Mouse (Mus musculus) spleen, embryonic (tissue): ENCODE results near the gene Timp2.
"Not testable (repeated sequence)": the region's sequence is repeated elsewhere in the genome, so short reads cannot be mapped to it uniquely, and the experiment has no call there.

Source experiments
- CTCF ChIA-PET: fragments of 350-600 bp; sonication (Branson Sonifier 250); formaldehyde crosslinking; loops from one replicate; lab custom pipeline; 2022; lab: Charles Lee

The Timp2 gene

GRCm38 (mm10) chr11:118355640-118356039, at the start of gene Timp2:
Gene Timp2 (minus strand): TSS chr11:118355740.
- CTCF ChIA-PET = no interaction called here

- CTCF ChIA-PET = no interaction called here
Observed at GRCm38 (mm10) chr11:118405311-118405710, 49.8 kb upstream of the Timp2 start.

- CTCF ChIA-PET = interaction anchor here (0.7 kb wide), 1 partner anchor 99 kb away, joined by 3 read pairs; no protein-coding TSS in a partner anchor
Observed at GRCm38 (mm10) chr11:118403951-118404899, 48.7 kb upstream of the Timp2 start.

GRCm38 (mm10) chr11:118403183-118403582, 47.6 kb upstream of the Timp2 start:
- CTCF ChIA-PET = interaction anchor here (0.7 kb wide), 1 partner anchor 98 kb away, joined by 3 read pairs; no protein-coding TSS in a partner anchor

- CTCF ChIA-PET = no interaction called here
Observed at GRCm38 (mm10) chr11:118401760-118402280, 46.3 kb upstream of the Timp2 start, which contains the start of gene Lgals3bp. Gene Lgals3bp (minus strand): TSS chr11:118402092.

- CTCF ChIA-PET = no interaction called here
Observed at GRCm38 (mm10) chr11:118401195-118401594, 45.7 kb upstream of the Timp2 start.

- CTCF ChIA-PET = no interaction called here
Observed at GRCm38 (mm10) chr11:118400566-118400936, 45.0 kb upstream of the Timp2 start.

GRCm38 (mm10) chr11:118399891-118400565, 44.5 kb upstream of the Timp2 start:
- CTCF ChIA-PET = interaction anchor here (0.6 kb wide), 1 partner anchor 1023 kb away, joined by 3 read pairs; no protein-coding TSS in a partner anchor

GRCm38 (mm10) chr11:118397806-118398530, 42.4 kb upstream of the Timp2 start:
- CTCF ChIA-PET = no interaction called here

GRCm38 (mm10) chr11:118394538-118394937, 39.0 kb upstream of the Timp2 start:
- CTCF ChIA-PET = interaction anchor here (0.6 kb wide), 1 partner anchor 42 kb away, joined by 3 read pairs; no protein-coding TSS in a partner anchor

- CTCF ChIA-PET = no interaction called here
Observed at GRCm38 (mm10) chr11:118393991-118394390, 38.5 kb upstream of the Timp2 start.

- CTCF ChIA-PET = not testable (repeated sequence)
Observed at GRCm38 (mm10) chr11:118387816-118388215, 32.3 kb upstream of the Timp2 start.

- CTCF ChIA-PET = no interaction called here
Observed at GRCm38 (mm10) chr11:118379251-118380009, 23.9 kb upstream of the Timp2 start.

GRCm38 (mm10) chr11:118378656-118379055, 23.1 kb upstream of the Timp2 start:
- CTCF ChIA-PET = no interaction called here

GRCm38 (mm10) chr11:118376323-118376722, 20.8 kb upstream of the Timp2 start:
- CTCF ChIA-PET = not testable (repeated sequence)

- CTCF ChIA-PET = no interaction called here
Observed at GRCm38 (mm10) chr11:118375881-118376280, 20.3 kb upstream of the Timp2 start.

GRCm38 (mm10) chr11:118375461-118375860, 19.9 kb upstream of the Timp2 start:
- CTCF ChIA-PET = no interaction called here

- CTCF ChIA-PET = no interaction called here
Observed at GRCm38 (mm10) chr11:118375006-118375405, 19.5 kb upstream of the Timp2 start.

- CTCF ChIA-PET = no interaction called here
Observed at GRCm38 (mm10) chr11:118374506-118374905, 19.0 kb upstream of the Timp2 start.

- CTCF ChIA-PET = no interaction called here
Observed at GRCm38 (mm10) chr11:118372641-118373040, 17.1 kb upstream of the Timp2 start.

GRCm38 (mm10) chr11:118371876-118372275, 16.3 kb upstream of the Timp2 start:
- CTCF ChIA-PET = no interaction called here
